Mouse (Mus musculus) heart, embryonic 11.5 days (tissue): Measurements from ENCODE around the gene Prkce. TPM values are rescaled to one million over a fixed set of nuclear protein-coding genes. Genes with fewer than 3 reads are reported as not detected.

Source experiments
- ATAC-seq: fragments of 200-750 bp; cut with Nextera tagmentation; replicated peaks from 2 replicates; pipeline ENCODE4 v1.8.0; 2017; ENCODE audit warnings: moderate library complexity; ENCODE audit not compliant: insufficient number of reproducible peaks, low FRiP score, low TSS enrichment
- H3K27ac ChIP-seq: fragments of 300-500 bp; sonication (generic); 2 replicates; pipeline ENCODE4 v1.5.1; 2014; ENCODE audit warnings: mild to moderate bottlenecking, low read depth, low read length
- H3K27me3 ChIP-seq: fragments of 300-500 bp; sonication (generic); 2 replicates; pipeline ENCODE4 v1.6.1; 2014; ENCODE audit warnings: mild to moderate bottlenecking, low read length, mixed read lengths; ENCODE audit not compliant: control insufficient read depth, insufficient read depth
- H3K36me3 ChIP-seq: fragments of 300-500 bp; sonication (generic); 2 replicates; pipeline ENCODE4 v1.6.1; 2014; ENCODE audit warnings: mild to moderate bottlenecking, low read length, moderate library complexity, mixed read lengths; ENCODE audit not compliant: control insufficient read depth, insufficient read depth
- H3K4me1 ChIP-seq: fragments of 300-500 bp; sonication (generic); 2 replicates; pipeline ENCODE4 v1.6.1; 2014; ENCODE audit warnings: low read length; ENCODE audit not compliant: control insufficient read depth, insufficient read depth
- H3K4me2 ChIP-seq: fragments of 300-500 bp; sonication (generic); 2 replicates; pipeline ENCODE4 v1.6.1; 2014; ENCODE audit warnings: mild to moderate bottlenecking, moderate library complexity
- H3K4me3 ChIP-seq: fragments of 300-500 bp; sonication (generic); 2 replicates; pipeline ENCODE4 v1.5.1; 2014; ENCODE audit warnings: low read depth, low read length
- H3K9ac ChIP-seq: fragments of 300-500 bp; sonication (generic); 2 replicates; pipeline ENCODE4 v1.6.1; 2014; ENCODE audit warnings: mild to moderate bottlenecking, low read depth, low read length, moderate library complexity
- H3K9me3 ChIP-seq: fragments of 300-500 bp; sonication (generic); replicated peaks from 2 replicates; pipeline ENCODE4 v1.6.1; 2016; ENCODE audit warnings: low read length; ENCODE audit not compliant: control insufficient read depth
- WGBS: fragments of 180-500 bp; shearing (Covaris S2); extraction: QIAGEN DNeasy Blood & Tissue Kit; methylation state at CpG from one replicate; pipeline ENCODE4 v1.1.7; 2014; ENCODE audit not compliant: insufficient replicate concordance; 5-methylcytosine and 5-hydroxymethylcytosine counted together
- polyA plus RNA-seq: library from polyadenylated mRNA; unstranded; fragments of >200 nt; fragmentation: Nextera tagmentation; extraction: Ambion mirVana; gene quantifications from 2 replicates; pipeline ENCODE4 v1.2.1, GENCODE M21; 2014

The Prkce gene
- polyA plus RNA-seq, 1 experiment from 2014 or later: 12.8 TPM

- no peaks in the 10 kb centered on the region for H3K27me3 ChIP-seq
- H3K27ac ChIP-seq: no peak overlapping the region
- no peak overlapping the region for H3K4me2 ChIP-seq
- 0 out of 2 replicates have a peak, but pooled peaks cover 3% of the 10 kb centered on the region for H3K4me1 ChIP-seq
- H3K9ac ChIP-seq: no peak overlapping the region
- H3K4me3 ChIP-seq: no peak overlapping the region
- WGBS: 69% methylated on average over 10 of the region's 10 CpGs
- no peak for ATAC-seq
- H3K36me3 ChIP-seq: no peaks in the 10 kb centered on the region
- H3K9me3 ChIP-seq: no peaks in the 10 kb centered on the region
Observed at GRCm38 (mm10) chr17:86225488-86226186, 58.1 kb downstream of the Prkce start.

- H3K4me3 ChIP-seq: no peak overlapping the region
- no peak overlapping the region for H3K27ac ChIP-seq
- no peaks in the 10 kb centered on the region for H3K9me3 ChIP-seq
- H3K4me2 ChIP-seq: no peak overlapping the region
- H3K9ac ChIP-seq: no peak overlapping the region
- H3K36me3 ChIP-seq: no peaks in the 10 kb centered on the region
- 0 out of 2 replicates have a peak, but pooled peaks cover 3% of the 10 kb centered on the region for H3K4me1 ChIP-seq
- WGBS: 64% methylated on average over 8 of the region's 8 CpGs
- H3K27me3 ChIP-seq: no peaks in the 10 kb centered on the region
- no peak for ATAC-seq
Observed at GRCm38 (mm10) chr17:86226198-86226597, 58.6 kb downstream of the Prkce start.

GRCm38 (mm10) chr17:86226635-86227034 lies 59.0 kb downstream of the Prkce start:
- Histone ChIP-seq H3K9ac (no peak overlapping the region), H3K27ac (no peak overlapping the region), H3K27me3 (no peaks in the 10 kb centered on the region), H3K9me3 (no peaks in the 10 kb centered on the region), H3K4me3 (no peak overlapping the region), H3K4me2 (no peak overlapping the region), H3K4me1 (peaks cover 5% of the 10 kb centered on the region; the same call in 1 of the 2 replicates), H3K36me3 (no peaks in the 10 kb centered on the region)
- 83% methylated on average over 7 of the region's 7 CpGs for WGBS
- no peak for ATAC-seq

- Histone ChIP-seq H3K9ac (no peak overlapping the region), H3K9me3 (no peaks in the 10 kb centered on the region), H3K27me3 (no peaks in the 10 kb centered on the region), H3K27ac (no peak overlapping the region), H3K36me3 (no peaks in the 10 kb centered on the region), H3K4me3 (no peak overlapping the region), H3K4me2 (no peak overlapping the region), H3K4me1 (peaks cover 7% of the 10 kb centered on the region; the same call in 1 of the 2 replicates)
- WGBS: 68% methylated on average over 3 of the region's 3 CpGs
- ATAC-seq: no peak
Observed at GRCm38 (mm10) chr17:86227389-86227788, 59.8 kb downstream of the Prkce start.

GRCm38 (mm10) chr17:86228850-86229249 lies 61.3 kb downstream of the Prkce start:
- no peak for ATAC-seq
- Histone ChIP-seq H3K9ac (no peak overlapping the region), H3K4me3 (no peak overlapping the region), H3K4me1 (peaks cover 7% of the 10 kb centered on the region; the same call in 1 of the 2 replicates), H3K27ac (no peak overlapping the region), H3K4me2 (no peak overlapping the region), H3K9me3 (no peaks in the 10 kb centered on the region), H3K36me3 (no peaks in the 10 kb centered on the region), H3K27me3 (no peaks in the 10 kb centered on the region)
- WGBS: 89% methylated on average over 8 of the region's 8 CpGs

GRCm38 (mm10) chr17:86230141-86230633 lies 62.6 kb downstream of the Prkce start:
- no peak overlapping the region for H3K4me2 ChIP-seq
- no peaks in the 10 kb centered on the region for H3K36me3 ChIP-seq
- H3K9me3 ChIP-seq: no peaks in the 10 kb centered on the region
- H3K4me3 ChIP-seq: no peak overlapping the region
- no peak overlapping the region for H3K9ac ChIP-seq
- ATAC-seq: no peak
- WGBS: 86% methylated on average over 16 of the region's 16 CpGs
- peaks cover 7% of the 10 kb centered on the region; the same call in 1 of the 2 replicates for H3K4me1 ChIP-seq
- H3K27me3 ChIP-seq: no peaks in the 10 kb centered on the region
- H3K27ac ChIP-seq: no peak overlapping the region

GRCm38 (mm10) chr17:86231741-86232179 lies 64.2 kb downstream of the Prkce start:
- Histone ChIP-seq H3K27ac (no peak overlapping the region), H3K27me3 (no peaks in the 10 kb centered on the region), H3K36me3 (no peaks in the 10 kb centered on the region), H3K9me3 (no peaks in the 10 kb centered on the region), H3K4me1 (peaks cover 3% of the 10 kb centered on the region; the same call in 1 of the 2 replicates), H3K4me3 (no peak overlapping the region), H3K9ac (no peak overlapping the region), H3K4me2 (no peak overlapping the region)
- ATAC-seq: no peak
- 58% methylated on average over 12 of the region's 12 CpGs for WGBS

GRCm38 (mm10) chr17:86232248-86232647 lies 64.7 kb downstream of the Prkce start:
- Histone ChIP-seq H3K27me3 (no peaks in the 10 kb centered on the region), H3K4me3 (no peak overlapping the region), H3K4me1 (peaks cover 3% of the 10 kb centered on the region; the same call in 1 of the 2 replicates), H3K9me3 (no peaks in the 10 kb centered on the region), H3K36me3 (no peaks in the 10 kb centered on the region), H3K4me2 (no peak overlapping the region), H3K27ac (no peak overlapping the region), H3K9ac (no peak overlapping the region)
- WGBS: 84% methylated on average over 4 of the region's 4 CpGs
- ATAC-seq: no peak
